Mouse (Mus musculus): Measurements from ENCODE around the gene Rab25. TPM values are rescaled to one million over a fixed set of nuclear protein-coding genes. Genes with fewer than 3 reads are reported as not detected.
"Not testable (repeated sequence)": the region's sequence is repeated elsewhere in the genome, so short reads cannot be mapped to it uniquely, and the experiment has no call there.

Rab25 gene
- not detected for total RNA-seq (2022)

- no peak for DNase-seq (ENCODE audit: low spot score in 2 of 2)
Observed at GRCm38 (mm10) chr3:88548180-88548917, at the start of gene Rab25. TSS of gene Rab25 (minus strand) at chr3:88548300.

GRCm38 (mm10) chr3:88596547-88596946 is 48.4 kb upstream of the Rab25 start:
- DNase-seq (ENCODE audit: low spot score in 2 of 2), result not testable (repeated sequence)

- no peak for DNase-seq (ENCODE audit: low spot score in 2 of 2)
Observed at GRCm38 (mm10) chr3:88593893-88594580, 45.9 kb upstream of the Rab25 start.

GRCm38 (mm10) chr3:88592942-88593576 is 45.0 kb upstream of the Rab25 start:
- DNase-seq (ENCODE audit: low spot score in 2 of 2), result no peak

- DNase-seq (ENCODE audit: low spot score in 2 of 2), result no peak
Observed at GRCm38 (mm10) chr3:88591950-88592731, 44.0 kb upstream of the Rab25 start.

GRCm38 (mm10) chr3:88591044-88591443 is 42.9 kb upstream of the Rab25 start:
- no peak for DNase-seq (ENCODE audit: low spot score in 2 of 2)

GRCm38 (mm10) chr3:88590246-88590645 is 42.1 kb upstream of the Rab25 start:
- DNase-seq (ENCODE audit: low spot score in 2 of 2), result no peak

- DNase-seq (ENCODE audit: low spot score in 2 of 2), result no peak
Observed at GRCm38 (mm10) chr3:88586640-88587039, 38.5 kb upstream of the Rab25 start.

GRCm38 (mm10) chr3:88585769-88586168 is 37.7 kb upstream of the Rab25 start:
- DNase-seq (ENCODE audit: low spot score in 2 of 2), result no peak

GRCm38 (mm10) chr3:88579454-88580117 is 31.5 kb upstream of the Rab25 start:
- DNase-seq (ENCODE audit: low spot score in 2 of 2), result peak; percentile 66 to 79

- no peak for DNase-seq (ENCODE audit: low spot score in 2 of 2)
Observed at GRCm38 (mm10) chr3:88578498-88579424, 30.7 kb upstream of the Rab25 start.

GRCm38 (mm10) chr3:88577846-88578245 is 29.7 kb upstream of the Rab25 start:
- not testable (repeated sequence) for DNase-seq (ENCODE audit: low spot score in 2 of 2)

- no peak for DNase-seq (ENCODE audit: low spot score in 2 of 2)
Observed at GRCm38 (mm10) chr3:88575540-88575939, 27.4 kb upstream of the Rab25 start, which contains the start of gene Ssr2. TSS of gene Ssr2 (plus strand) at chr3:88575876.

GRCm38 (mm10) chr3:88573810-88574209 is 25.7 kb upstream of the Rab25 start:
- DNase-seq (ENCODE audit: low spot score in 2 of 2), result no peak

- DNase-seq (ENCODE audit: low spot score in 2 of 2), result no peak
Observed at GRCm38 (mm10) chr3:88572835-88573234, 24.7 kb upstream of the Rab25 start.

GRCm38 (mm10) chr3:88571856-88572255 is 23.8 kb upstream of the Rab25 start:
- no peak for DNase-seq (ENCODE audit: low spot score in 2 of 2)

GRCm38 (mm10) chr3:88570341-88570740 is 22.2 kb upstream of the Rab25 start:
- no peak for DNase-seq (ENCODE audit: low spot score in 2 of 2)

- DNase-seq (ENCODE audit: low spot score in 2 of 2), result no peak
Observed at GRCm38 (mm10) chr3:88569694-88570093, 21.6 kb upstream of the Rab25 start.

GRCm38 (mm10) chr3:88569093-88569492 is 21.0 kb upstream of the Rab25 start:
- DNase-seq (ENCODE audit: low spot score in 2 of 2), result no peak

GRCm38 (mm10) chr3:88568615-88569014 is 20.5 kb upstream of the Rab25 start:
- no peak for DNase-seq (ENCODE audit: low spot score in 2 of 2)
